Mouse (Mus musculus) spleen, adult 2 months (tissue): ENCODE data around the gene Atg7.

ENCODE experiments used
- CTCF ChIP-seq: fragments of 200-500 bp; IDR thresholded peaks from 2 replicates; pipeline ENCODE4 v1.5.1; 2011; ENCODE audit warnings: mild to moderate bottlenecking, inconsistent platforms; ENCODE audit not compliant: insufficient read depth, insufficient read length, insufficient replicate concordance; ENCODE audit errors: extremely low read depth
- POLR2A ChIP-seq: fragments of 200-500 bp; IDR thresholded peaks from 2 replicates; pipeline ENCODE4 v1.6.1; 2011; ENCODE audit warnings: low read depth, low read length, inconsistent platforms

DNA sequence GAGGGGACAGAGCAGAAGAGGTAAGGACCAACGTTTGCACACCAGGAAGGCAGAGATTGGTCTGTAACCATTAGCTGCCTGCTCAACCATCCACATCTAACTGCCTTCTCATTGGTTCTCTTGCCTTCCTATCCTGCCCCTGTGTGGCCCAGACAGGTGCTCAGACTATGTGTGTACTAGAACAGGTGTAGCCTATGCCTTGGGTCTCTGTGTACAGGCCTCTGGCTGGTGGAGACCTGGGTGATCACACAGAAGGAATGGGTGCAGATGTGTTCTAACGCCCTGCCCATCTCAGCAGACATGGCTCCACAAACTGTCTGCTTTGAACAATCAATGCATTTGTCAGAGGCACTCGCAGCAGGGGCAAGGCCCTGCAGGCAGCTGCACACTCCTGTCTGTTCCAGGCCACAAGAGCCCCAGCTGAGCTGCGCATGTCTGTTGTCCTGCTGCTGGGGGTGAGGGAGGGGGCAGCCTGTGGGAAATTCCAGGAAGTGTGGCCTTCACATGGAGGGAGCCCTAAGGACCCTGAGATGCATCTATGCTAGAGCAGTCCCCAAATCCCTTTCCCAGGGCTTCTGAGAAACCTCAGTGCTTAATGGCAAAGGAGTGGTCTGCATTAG, 203.4 kb downstream of the Atg7 start:
- no peak for TF ChIP-seq CTCF
- no peak for TF ChIP-seq POLR2A
